Mouse (Mus musculus): ENCODE measurements around the gene Zfp938.
A peak's percentile ranks its signal among the peaks of the same experiment; 100 is the strongest.

Zfp938 gene

GRCm38 (mm10) chr10:82240742-82241400 lies at the start of gene Zfp938:
TSS of gene Zfp938 (minus strand) at chr10:82241280.
- peak; percentile 91 for DNase-seq

DNA sequence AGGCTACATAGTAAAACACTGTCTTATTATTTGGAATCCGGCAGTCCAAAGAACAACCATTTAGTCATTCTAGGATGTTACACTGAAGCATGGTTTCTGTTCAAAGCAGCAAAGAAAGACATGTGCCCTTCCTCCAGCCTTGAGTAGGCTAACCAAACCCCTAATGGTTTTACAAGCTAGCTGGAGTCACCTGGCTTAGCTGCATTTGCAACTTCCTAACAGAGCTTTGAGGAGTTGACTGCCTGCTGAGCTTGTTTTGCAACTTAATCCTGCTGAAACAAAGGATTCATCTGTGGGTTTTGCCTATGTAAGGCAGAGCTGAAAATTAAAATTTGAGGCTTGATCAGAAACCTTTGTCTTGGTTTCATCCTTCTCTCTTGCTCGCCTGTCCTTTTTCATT lies 16.3 kb upstream of the Zfp938 start:
- no peak for DNase-seq

DNA sequence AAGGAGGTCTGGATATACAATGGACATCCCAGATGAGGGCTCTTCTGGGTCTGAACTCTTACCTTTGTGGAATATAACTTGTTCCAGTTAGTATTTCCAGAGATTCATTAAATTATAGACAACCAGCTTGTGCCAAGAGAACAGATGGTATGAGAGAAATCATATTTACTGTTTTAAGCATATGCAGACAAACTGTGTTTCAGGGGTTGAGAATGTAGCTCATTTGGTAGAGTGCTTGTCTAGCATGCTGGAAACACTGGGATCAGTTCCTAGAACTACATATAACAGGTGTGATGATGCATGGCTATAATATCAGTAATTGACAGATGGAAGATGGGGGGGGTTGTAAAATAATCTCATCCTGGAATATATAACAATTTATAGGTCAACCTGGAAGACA lies 3.9 kb upstream of the Zfp938 start:
- no peak for DNase-seq

DNA sequence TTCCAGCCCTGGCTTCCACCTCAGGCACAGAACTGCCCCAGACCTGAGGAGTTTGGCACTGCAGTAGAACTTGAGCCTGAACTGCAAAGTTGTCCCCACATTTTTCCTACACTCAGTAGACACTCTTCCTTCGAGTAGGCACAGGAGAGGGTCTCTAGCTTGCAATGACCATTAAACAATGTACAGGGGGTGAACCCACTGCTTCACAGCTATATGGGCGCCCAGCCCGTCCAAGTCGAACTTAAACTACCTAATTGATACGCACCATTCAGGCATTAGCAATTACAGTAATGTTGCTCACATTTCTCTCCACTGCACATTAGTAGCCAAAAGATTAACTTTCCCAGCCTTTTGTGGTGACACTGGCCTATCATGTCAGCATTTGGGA lies 315 bp upstream of the Zfp938 start:
- DNase-seq: no peak

- DNase-seq: peak; percentile 86
These were observed 62.6 kb downstream of the Zfp938 start for GRCm38 (mm10) chr10:82178257-82179064.
